Mouse (Mus musculus) heart, postnatal 36 days (tissue): Measurements from ENCODE around the gene C130074G19Rik. TPM values are rescaled to one million over a fixed set of nuclear protein-coding genes. Genes with fewer than 3 reads are reported as not detected.

Experiments used
- DNase-seq, 2 experiments: peaks; one replicate each; pipeline ENCODE4 v3.0.0; 2021 to 2022
- intact Hi-C: fragments of 180-260 bp; cut with DNase I; formaldehyde crosslinking; loops from one replicate; pipeline ENCODE4 v1.15.1; 2025
- microRNA-seq, 2 experiments: library from miRNA; unstranded; fragments of <30 nt; microRNA quantifications; one replicate each; pipeline ENCODE4 v1.2.0; 2021; ENCODE audit warnings: borderline number of aligned reads in 2 of 2
- total RNA-seq, 2 experiments: library from RNA; stranded (reverse); gene quantifications; 2 replicates each; pipeline ENCODE4 v1.2.3; 2021

The C130074G19Rik gene
- total RNA-seq, 2 experiments from 2014 or later, result 18.0 to 19.0 TPM

- no peak for DNase-seq
- intact Hi-C loops, result loop anchor here (5.0 kb wide), 1 partner anchor 356 kb away; the partner anchor contains the start of gene Rab3gap2
These were observed 36.8 kb downstream of the C130074G19Rik start, which contains the start of gene Marc2 for GRCm38 (mm10) chr1:184846092-184846750. TSS of gene Marc2 (minus strand) at chr1:184846451.

DNA sequence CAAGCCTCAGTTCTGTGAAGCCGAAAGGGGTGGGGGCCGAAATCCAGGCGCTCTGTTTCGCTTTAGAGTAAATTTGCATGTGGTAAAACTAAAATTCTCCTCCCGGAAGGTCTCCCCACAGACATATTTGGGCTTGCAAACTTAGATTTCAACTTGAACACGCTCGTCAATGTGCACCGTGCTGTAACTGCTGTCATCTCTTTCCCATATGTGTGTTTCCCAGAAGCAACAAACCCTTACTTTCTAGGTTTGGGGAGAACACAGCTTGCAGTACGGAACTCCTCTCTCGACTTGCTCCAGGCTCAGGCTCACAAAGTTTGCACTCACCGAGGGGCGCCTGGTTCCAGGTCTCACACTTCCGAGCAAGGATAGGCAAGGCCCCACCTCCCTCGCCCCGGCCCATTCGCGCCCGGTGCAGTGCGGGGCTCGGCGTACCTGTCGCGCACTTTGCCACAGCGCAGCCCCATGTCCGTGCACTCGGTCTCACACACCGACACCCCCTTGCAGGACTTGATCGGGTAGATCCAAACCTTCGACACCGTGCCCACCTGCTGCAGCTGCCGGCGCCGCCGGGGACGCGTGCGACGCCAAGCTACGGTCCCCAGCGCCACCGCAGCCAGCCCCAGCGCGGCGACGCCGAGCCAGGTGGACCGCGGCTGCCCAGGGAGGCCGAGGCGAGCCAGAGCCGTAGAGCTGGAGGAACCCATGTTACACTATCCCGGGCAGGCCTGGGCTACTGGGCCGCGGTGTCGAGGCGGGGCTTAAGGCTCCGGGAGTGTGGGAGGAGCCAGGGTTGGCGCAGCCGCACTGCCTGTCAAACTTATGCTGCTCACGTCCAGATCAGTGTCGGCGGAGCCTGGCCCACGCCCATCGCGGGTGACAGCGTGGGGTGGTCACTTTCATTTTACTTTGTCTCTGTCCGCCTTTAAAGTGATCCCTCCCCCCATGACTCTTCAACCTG is 37.6 kb downstream of the C130074G19Rik start:
- intact Hi-C loops, result loop anchor here (2.0 to 5.0 kb wide), 2 partner anchors 19 to 357 kb away; partner anchors contain the start of gene Rab3gap2
- peak; percentile 91 to 93 for DNase-seq

GRCm38 (mm10) chr1:184844326-184845066 is 38.5 kb downstream of the C130074G19Rik start:
- intact Hi-C loops, result loop anchor here (2.0 to 5.0 kb wide), 2 partner anchors 18 to 358 kb away; partner anchors contain the start of gene Rab3gap2
- DNase-seq, result no peak

GRCm38 (mm10) chr1:184837649-184838048 is 45.4 kb downstream of the C130074G19Rik start:
- intact Hi-C loops, result no loop called here
- no peak for DNase-seq

GRCm38 (mm10) chr1:184836350-184836749 is 46.7 kb downstream of the C130074G19Rik start:
- DNase-seq, result no peak
- intact Hi-C loops, result no loop called here

DNA sequence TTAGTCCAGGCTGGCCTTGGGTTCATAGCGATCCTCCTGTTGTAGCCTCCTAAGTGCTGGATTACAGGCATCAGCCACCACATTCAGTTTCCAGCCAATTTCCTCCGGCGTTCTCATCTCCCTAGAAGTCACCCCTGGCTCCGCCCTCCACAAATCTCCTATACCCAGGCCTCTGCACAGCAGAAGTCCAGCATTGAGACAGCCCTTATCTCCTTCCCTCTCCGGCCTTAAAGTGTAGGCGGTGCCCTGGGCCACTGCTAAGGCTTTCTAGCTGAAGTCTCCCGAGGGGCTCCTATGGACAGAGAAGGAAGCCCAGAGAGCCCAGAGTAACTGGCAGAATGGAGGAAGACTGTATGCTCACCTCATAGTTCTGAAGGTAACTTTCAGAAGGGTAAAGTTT is 49.5 kb downstream of the C130074G19Rik start:
- intact Hi-C loops, result no loop called here

GRCm38 (mm10) chr1:184832211-184832610 is 50.8 kb downstream of the C130074G19Rik start:
- no peak for DNase-seq
- intact Hi-C loops, result no loop called here

More for the DNA sequence above, 49.5 kb downstream of the C130074G19Rik start:
- no peak for DNase-seq

- intact Hi-C loops, result loop anchor here (10.0 kb wide), 1 partner anchor 795 kb away; the partner anchor contains the start of gene 1700056E22Rik
These were observed 53.1 kb downstream of the C130074G19Rik start for GRCm38 (mm10) chr1:184829897-184830296.

DNA sequence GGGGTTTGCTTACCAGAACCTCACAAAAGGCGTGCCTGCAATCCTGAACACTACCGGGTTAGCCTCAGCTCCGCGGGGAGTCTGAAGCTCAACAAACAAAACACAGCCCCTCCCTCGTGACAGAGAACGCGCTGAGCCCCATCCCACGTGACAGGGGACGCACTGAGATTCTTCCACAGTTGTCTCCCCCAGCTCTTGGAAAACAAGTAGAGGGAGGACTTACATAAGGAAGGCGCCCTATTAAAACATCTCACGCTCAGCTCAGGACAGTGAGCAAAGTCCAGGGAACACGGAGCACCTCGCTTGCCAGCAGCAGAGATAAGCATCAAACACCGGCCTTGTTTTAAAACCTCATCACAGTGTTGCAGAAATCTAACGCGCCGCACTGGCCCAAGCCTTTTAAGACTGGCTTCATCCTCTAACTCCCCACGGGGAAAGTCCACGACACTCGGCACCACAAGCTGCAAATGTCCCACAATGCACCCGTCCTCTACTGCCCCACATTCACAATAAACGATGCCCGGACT is 55.8 kb downstream of the C130074G19Rik start:
- no peak for DNase-seq
- intact Hi-C loops, result loop anchor here (2.0 to 10.0 kb wide), 2 partner anchors 18 to 792 kb away; partner anchors contain the start of gene 1700056E22Rik

More at GRCm38 (mm10) chr1:184829897-184830296, 53.1 kb downstream of the C130074G19Rik start:
- DNase-seq, result no peak

DNA sequence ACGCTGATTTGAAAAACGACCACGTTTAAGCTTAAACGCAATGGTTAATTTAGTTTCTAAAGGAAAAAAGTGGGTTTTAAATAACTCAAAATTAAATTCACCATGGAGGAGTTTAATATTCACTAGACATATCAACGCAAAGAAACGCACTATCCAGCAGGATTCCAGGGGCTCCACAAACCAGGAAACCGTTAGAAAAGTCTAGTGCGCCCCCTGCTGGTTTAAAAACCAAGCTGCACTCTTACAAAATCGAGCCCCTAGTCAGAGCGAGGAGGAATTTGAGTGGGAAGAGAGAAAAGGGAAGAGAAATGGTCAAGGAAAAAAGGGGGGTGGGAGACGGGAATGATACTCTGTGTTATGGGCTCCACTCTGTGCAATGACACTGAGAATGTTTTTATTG is 57.9 kb downstream of the C130074G19Rik start:
- peak in 1 of 2 experiments; percentile 49 for DNase-seq
- intact Hi-C loops, result loop anchor here (1.0 to 10.0 kb wide), 5 partner anchors 28 to 790 kb away; partner anchors contain the start of genes 1700056E22Rik and C130074G19Rik

DNA sequence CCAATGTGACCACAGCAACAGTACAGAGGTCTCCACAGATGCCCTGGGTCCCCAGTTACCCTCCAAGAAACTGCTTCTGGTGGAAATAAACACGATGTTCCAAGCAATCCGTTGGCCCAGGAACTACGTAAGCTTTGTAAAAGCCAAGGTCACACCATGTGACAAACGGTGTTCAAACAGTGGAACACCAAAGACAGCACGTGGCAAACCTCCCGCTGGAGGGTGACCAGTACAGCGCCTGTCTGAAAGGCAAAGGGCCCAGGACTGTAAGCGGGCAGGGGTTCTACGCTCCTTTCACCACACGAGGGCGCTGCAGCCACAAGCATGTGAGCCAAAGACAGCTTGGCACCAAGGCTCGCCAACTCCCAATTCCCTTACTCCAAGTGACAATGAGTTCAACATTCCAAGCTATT is 58.6 kb downstream of the C130074G19Rik start:
- intact Hi-C loops, result loop anchor here (2.0 to 10.0 kb wide), 4 partner anchors 28 to 790 kb away; partner anchors contain the start of gene 1700056E22Rik
- peak; percentile 92 to 95 for DNase-seq

GRCm38 (mm10) chr1:184822678-184823077 is 60.3 kb downstream of the C130074G19Rik start:
- no peak for DNase-seq
- intact Hi-C loops, result loop anchor here (10.0 kb wide), 1 partner anchor 788 kb away; the partner anchor contains the start of gene 1700056E22Rik

Small RNA genes lying within 50 kb of the gene (microRNA-seq; reads per million reads assigned to microRNA genes)
- 139 to 152 reads per million in 2 experiments for gene Mir1981

Other genes starting within 250 kb of the C130074G19Rik start
- gene Hlx, start 150.6 kb downstream of the C130074G19Rik start, total RNA-seq, result 10 to 100 TPM in 1 of 2 experiments, 1 to 10 TPM in 1; 9.9 to 14.5 TPM
- gene Marc1, start 71.9 kb downstream of the C130074G19Rik start, total RNA-seq, result not detected
- 100 to 1,000 TPM; 127 to 136 TPM for gene Marc2, start 36.8 kb downstream of the C130074G19Rik start, total RNA-seq
- gene Mark1, start 116.4 kb upstream of the C130074G19Rik start, total RNA-seq, result 1 to 10 TPM; 7.2 to 8.4 TPM